Mouse (Mus musculus) kidney, embryonic 15.5 days (tissue): ENCODE results near the gene Mre11a. TPM values are rescaled to one million over a fixed set of nuclear protein-coding genes. Genes with fewer than 3 reads are reported as not detected.

Source experiments
- ATAC-seq: fragments of 200-750 bp; cut with Nextera tagmentation; replicated peaks from 2 replicates; pipeline ENCODE4 v1.8.0; 2017; ENCODE audit warnings: moderate TSS enrichment; ENCODE audit not compliant: low FRiP score
- H3K27ac ChIP-seq: fragments of 300-500 bp; sonication (generic); 2 replicates; pipeline ENCODE4 v1.5.1; 2015; ENCODE audit warnings: mild to moderate bottlenecking, inconsistent platforms
- H3K27me3 ChIP-seq: fragments of 300-500 bp; sonication (generic); 2 replicates; pipeline ENCODE4 v1.6.1; 2015; ENCODE audit warnings: inconsistent platforms
- H3K36me3 ChIP-seq: fragments of 300-500 bp; sonication (generic); 2 replicates; pipeline ENCODE4 v1.6.1; 2015; ENCODE audit warnings: inconsistent platforms
- H3K4me1 ChIP-seq: fragments of 300-500 bp; sonication (generic); 2 replicates; pipeline ENCODE4 v1.6.1; 2015; ENCODE audit warnings: inconsistent platforms
- H3K4me2 ChIP-seq: fragments of 300-500 bp; sonication (generic); 2 replicates; pipeline ENCODE4 v1.6.1; 2015; ENCODE audit warnings: moderate library complexity, mild to moderate bottlenecking, inconsistent platforms
- H3K4me3 ChIP-seq: fragments of 300-500 bp; sonication (generic); replicated peaks from 2 replicates; pipeline ENCODE4 v1.5.1; 2015; ENCODE audit warnings: mild to moderate bottlenecking, inconsistent platforms
- H3K9ac ChIP-seq: fragments of 300-500 bp; sonication (generic); 2 replicates; pipeline ENCODE4 v1.6.1; 2015; ENCODE audit warnings: mild to moderate bottlenecking, inconsistent platforms
- H3K9me3 ChIP-seq: fragments of 300-500 bp; sonication (generic); replicated peaks from 2 replicates; pipeline ENCODE4 v1.6.1; 2016; ENCODE audit warnings: inconsistent platforms
- WGBS: fragments of 180-500 bp; shearing (Covaris S2); methylation state at CpG from one replicate; pipeline ENCODE4 v1.1.7; 2015; ENCODE audit warnings: mixed read lengths; 5-methylcytosine and 5-hydroxymethylcytosine counted together
- polyA plus RNA-seq: library from polyadenylated mRNA; unstranded; fragments of >200 nt; fragmentation: Nextera tagmentation; extraction: Ambion mirVana; gene quantifications from 2 replicates; pipeline ENCODE4 v1.2.1, GENCODE M21; 2015

Mre11a gene
- polyA plus RNA-seq, 1 experiment from 2014 or later: 26.0 TPM

- ATAC-seq: no peak
- peaks cover 55% of the 10 kb centered on the region for H3K27me3 ChIP-seq
- 83% methylated on average over 3 of the region's 3 CpGs for WGBS
Observed at GRCm38 (mm10) chr9:14858782-14859181, 74.3 kb downstream of the Mre11a start.

GRCm38 (mm10) chr9:14859868-14860639 lies 75.6 kb downstream of the Mre11a start, which contains the start of gene Gpr83:
Gene Gpr83 (plus strand): TSS chr9:14860210.
- Histone ChIP-seq H3K4me2 (peak within 1 kb of the TSS; percentile 90), H3K9me3 (no peaks in the 10 kb centered on the region), H3K27me3 (peaks cover 55% of the 10 kb centered on the region), H3K27ac (no peak within 1 kb of the TSS), H3K36me3 (no peaks in the 10 kb centered on the region), H3K4me3 (peak within 1 kb of the TSS; percentile 48), H3K4me1 (peaks cover 11% of the 10 kb centered on the region), H3K9ac (peak within 1 kb of the TSS; percentile 48)
- ATAC-seq: peak; percentile 84
- 3% methylated on average over 47 of the region's 47 CpGs for WGBS

More at GRCm38 (mm10) chr9:14858782-14859181, 74.3 kb downstream of the Mre11a start:
- H3K27ac ChIP-seq: no peak overlapping the region
- peaks cover 11% of the 10 kb centered on the region for H3K4me1 ChIP-seq
- no peak overlapping the region for H3K4me3 ChIP-seq
- H3K9me3 ChIP-seq: no peaks in the 10 kb centered on the region
- H3K9ac ChIP-seq: no peak overlapping the region
- H3K4me2 ChIP-seq: no peak overlapping the region
- no peaks in the 10 kb centered on the region for H3K36me3 ChIP-seq

GRCm38 (mm10) chr9:14863126-14863525 lies 78.7 kb downstream of the Mre11a start:
- no peak overlapping the region for H3K27ac ChIP-seq

GRCm38 (mm10) chr9:14864726-14865125 lies 80.3 kb downstream of the Mre11a start:
- no peak overlapping the region for H3K9ac ChIP-seq
- no peak overlapping the region for H3K4me2 ChIP-seq

More at GRCm38 (mm10) chr9:14863126-14863525, 78.7 kb downstream of the Mre11a start:
- Histone ChIP-seq H3K9me3 (no peaks in the 10 kb centered on the region), H3K4me3 (no peak overlapping the region), H3K9ac (no peak overlapping the region), H3K4me1 (peaks cover 11% of the 10 kb centered on the region), H3K4me2 (no peak overlapping the region), H3K27me3 (peaks cover 48% of the 10 kb centered on the region), H3K36me3 (no peaks in the 10 kb centered on the region)
- 94% methylated on average over 3 of the region's 3 CpGs for WGBS
- no peak for ATAC-seq

GRCm38 (mm10) chr9:14866957-14867356 lies 82.5 kb downstream of the Mre11a start:
- peak; percentile 59 for ATAC-seq
- no peak overlapping the region for H3K4me2 ChIP-seq
- no peak overlapping the region for H3K9ac ChIP-seq
- peaks cover 4% of the 10 kb centered on the region; the same call in 1 of the 2 replicates for H3K4me1 ChIP-seq
- no peaks in the 10 kb centered on the region for H3K9me3 ChIP-seq
- no peak overlapping the region for H3K27ac ChIP-seq
- no peak overlapping the region for H3K4me3 ChIP-seq
- H3K36me3 ChIP-seq: no peaks in the 10 kb centered on the region
- H3K27me3 ChIP-seq: peaks cover 10% of the 10 kb centered on the region
- WGBS: 40% methylated on average over 7 of the region's 7 CpGs

More at GRCm38 (mm10) chr9:14864726-14865125, 80.3 kb downstream of the Mre11a start:
- WGBS: 83% methylated on average over 9 of the region's 9 CpGs
- no peak overlapping the region for H3K4me3 ChIP-seq
- no peaks in the 10 kb centered on the region for H3K36me3 ChIP-seq
- no peaks in the 10 kb centered on the region for H3K9me3 ChIP-seq
- peaks cover 9% of the 10 kb centered on the region for H3K4me1 ChIP-seq
- peaks cover 32% of the 10 kb centered on the region for H3K27me3 ChIP-seq
- ATAC-seq: no peak
- H3K27ac ChIP-seq: no peak overlapping the region

- Histone ChIP-seq H3K4me1 (peaks cover 12% of the 10 kb centered on the region; the same call in 1 of the 2 replicates), H3K9ac (no peak overlapping the region), H3K27me3 (no peaks in the 10 kb centered on the region; the same call in 1 of the 2 replicates), H3K4me3 (no peak overlapping the region), H3K9me3 (no peaks in the 10 kb centered on the region), H3K4me2 (no peak overlapping the region), H3K27ac (no peak overlapping the region), H3K36me3 (no peaks in the 10 kb centered on the region)
- ATAC-seq: no peak
- WGBS: 96% methylated on average over 8 of the region's 8 CpGs
Observed at GRCm38 (mm10) chr9:14868326-14868725, 83.9 kb downstream of the Mre11a start.

- no peak for ATAC-seq
- H3K9me3 ChIP-seq: no peaks in the 10 kb centered on the region
- H3K27me3 ChIP-seq: no peaks in the 10 kb centered on the region
- H3K27ac ChIP-seq: no peak overlapping the region
- no peaks in the 10 kb centered on the region for H3K36me3 ChIP-seq
- no peak overlapping the region for H3K4me2 ChIP-seq
- no peak overlapping the region for H3K9ac ChIP-seq
- H3K4me3 ChIP-seq: no peak overlapping the region
- 94% methylated on average over 2 of the region's 2 CpGs for WGBS
- peaks cover 12% of the 10 kb centered on the region; the same call in 1 of the 2 replicates for H3K4me1 ChIP-seq
Observed at GRCm38 (mm10) chr9:14870377-14870776, 85.9 kb downstream of the Mre11a start.

GRCm38 (mm10) chr9:14870802-14871201 lies 86.3 kb downstream of the Mre11a start:
- no peaks in the 10 kb centered on the region for H3K27me3 ChIP-seq
- ATAC-seq: no peak
- H3K4me1 ChIP-seq: peaks cover 12% of the 10 kb centered on the region; the same call in 1 of the 2 replicates
- no peak overlapping the region for H3K9ac ChIP-seq
- H3K27ac ChIP-seq: no peak overlapping the region
- no peak overlapping the region for H3K4me3 ChIP-seq
- H3K36me3 ChIP-seq: no peaks in the 10 kb centered on the region
- 87% methylated on average over 10 of the region's 10 CpGs for WGBS
- H3K9me3 ChIP-seq: no peaks in the 10 kb centered on the region
- H3K4me2 ChIP-seq: no peak overlapping the region

- Histone ChIP-seq H3K4me3 (no peak overlapping the region), H3K27me3 (no peaks in the 10 kb centered on the region), H3K4me1 (peaks cover 12% of the 10 kb centered on the region; the same call in 1 of the 2 replicates), H3K9ac (no peak overlapping the region), H3K36me3 (no peaks in the 10 kb centered on the region), H3K27ac (no peak overlapping the region), H3K4me2 (no peak overlapping the region), H3K9me3 (no peaks in the 10 kb centered on the region)
- 65% methylated on average over 3 of the region's 3 CpGs for WGBS
- ATAC-seq: no peak
Observed at GRCm38 (mm10) chr9:14871536-14871935, 87.1 kb downstream of the Mre11a start.

GRCm38 (mm10) chr9:14872181-14872930 lies 87.9 kb downstream of the Mre11a start:
- no peak overlapping the region for H3K4me3 ChIP-seq
- H3K36me3 ChIP-seq: no peaks in the 10 kb centered on the region
- no peak overlapping the region for H3K9ac ChIP-seq
- H3K4me1 ChIP-seq: peaks cover 12% of the 10 kb centered on the region; the same call in 1 of the 2 replicates
- no peaks in the 10 kb centered on the region for H3K9me3 ChIP-seq
- WGBS: 27% methylated on average over 17 of the region's 17 CpGs
- H3K27ac ChIP-seq: no peak overlapping the region
- ATAC-seq: peak; percentile 79
- H3K27me3 ChIP-seq: no peaks in the 10 kb centered on the region
- H3K4me2 ChIP-seq: peak overlapping the region; percentile 27; the same call in 1 of the 2 replicates

- ATAC-seq: no peak
- no peaks in the 10 kb centered on the region for H3K27me3 ChIP-seq
- H3K4me2 ChIP-seq: no peak overlapping the region
- no peaks in the 10 kb centered on the region for H3K9me3 ChIP-seq
- peaks cover 12% of the 10 kb centered on the region; the same call in 1 of the 2 replicates for H3K4me1 ChIP-seq
- WGBS: 72% methylated on average over 5 of the region's 5 CpGs
- no peak overlapping the region for H3K27ac ChIP-seq
- H3K4me3 ChIP-seq: no peak overlapping the region
- no peaks in the 10 kb centered on the region for H3K36me3 ChIP-seq
- H3K9ac ChIP-seq: no peak overlapping the region
Observed at GRCm38 (mm10) chr9:14875743-14876507, 91.5 kb downstream of the Mre11a start.
